Mouse (Mus musculus) kidney, adult 2 months (tissue): ENCODE results near the gene Cobll1.

Experiments
- CTCF ChIP-seq: fragments of 200-500 bp; conservative IDR thresholded peaks from 2 replicates; pipeline ENCODE4 v1.5.1; 2011; ENCODE audit warnings: low read depth, mild to moderate bottlenecking, control low read depth, low read length, moderate library complexity, mixed read lengths; ENCODE audit not compliant: insufficient read depth, insufficient read length
- POLR2A ChIP-seq: fragments of 200-500 bp; IDR thresholded peaks from one replicate; pipeline ENCODE4 v1.6.1; 2011; ENCODE audit warnings: low read depth, low read length, control low read depth

DNA sequence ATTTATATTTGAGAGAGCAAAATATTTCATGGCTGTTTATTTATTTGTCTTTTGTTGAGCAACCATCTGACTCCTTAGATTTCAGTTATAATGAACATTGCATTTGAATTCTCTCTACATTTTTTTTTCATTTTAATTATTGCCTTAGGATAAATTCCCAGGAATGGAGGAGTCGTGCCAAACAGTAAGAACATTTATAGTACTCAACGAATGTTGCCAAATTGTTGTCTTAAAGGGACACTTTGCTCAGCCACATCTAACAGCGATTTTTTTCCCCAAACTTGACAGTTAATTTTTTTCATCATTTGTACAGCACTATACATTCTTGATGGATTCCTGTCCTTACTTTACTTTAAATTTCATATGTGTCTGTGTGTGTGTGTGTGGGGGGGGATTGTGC lies 167.0 kb downstream of the Cobll1 start:
- TF ChIP-seq CTCF (no peak), POLR2A (no peak)
